Comparison of ENCODE assay signal across 8 mouse cellular contexts in genomic region chr8:107824640-107825039, GRCm38 (mm10).
DNase-seq lines count a peak whose midpoint lies in the region; ATAC-seq and TF ChIP-seq lines count a peak whose summit lies in the region.

No protein-coding gene starts in this region.

- H3K9me3 ChIP-seq in liver, embryonic 12.5 days (replicated peaks) = no peaks in the 10 kb centered on the region
- H3K9me3 ChIP-seq in liver, postnatal 0 days (ENCODE audit: low read length) = no peaks in the 10 kb centered on the region
- H3K9me3 ChIP-seq in hindbrain, embryonic 16.5 days (ENCODE audit: control insufficient read depth, low read length) = no peaks in the 10 kb centered on the region
- H3K9me3 ChIP-seq in neural tube, embryonic 12.5 days = no peaks in the 10 kb centered on the region

- no peak overlapping the region for H3K4me3 ChIP-seq in liver, embryonic 12.5 days
- no peak overlapping the region for H3K4me3 ChIP-seq in liver, postnatal 0 days (ENCODE audit: low read depth, low read length)
- peak overlapping the region; percentile 33 for H3K4me3 ChIP-seq in hindbrain, embryonic 16.5 days (ENCODE audit: low read length)
- peak overlapping the region; percentile 16 for H3K4me3 ChIP-seq in neural tube, embryonic 12.5 days

- no peaks in the 10 kb centered on the region for H3K36me3 ChIP-seq in liver, embryonic 12.5 days
- H3K36me3 ChIP-seq in liver, postnatal 0 days (replicated peaks; ENCODE audit: insufficient read depth, low read length) = no peaks in the 10 kb centered on the region
- H3K36me3 ChIP-seq in hindbrain, embryonic 16.5 days (ENCODE audit: control insufficient read depth, insufficient read depth, low read length) = no peaks in the 10 kb centered on the region
- H3K36me3 ChIP-seq in neural tube, embryonic 12.5 days = no peaks in the 10 kb centered on the region

- TF ChIP-seq CTCF in liver, postnatal 0 days (IDR thresholded peaks at IDR 0.05; ENCODE audit: low read depth) = no peak

- peak; percentile 11 for DNase-seq in adrenal gland, postnatal 14 days
- DNase-seq in adrenal gland, postnatal 4 days (ENCODE audit: low spot score in 2 of 2) = no peak
- DNase-seq in liver, postnatal 0 days = no peak
- no peak for DNase-seq in layer of hippocampus, adult 18-20 months (ENCODE audit: low spot score in 2 of 2)

- no peak for TF ChIP-seq EP300 in liver, postnatal 0 days (IDR thresholded peaks at IDR 0.05; ENCODE audit: low read depth)

- peak overlapping the region; percentile 39 for H3K4me2 ChIP-seq in liver, embryonic 12.5 days
- H3K4me2 ChIP-seq in liver, postnatal 0 days (ENCODE audit: low read depth, low read length) = no peak overlapping the region
- H3K4me2 ChIP-seq in hindbrain, embryonic 16.5 days (ENCODE audit: low read length) = peak overlapping the region; percentile 67
- H3K4me2 ChIP-seq in neural tube, embryonic 12.5 days (replicated peaks) = peak overlapping the region; percentile 55

- no peak overlapping the region for H3K9ac ChIP-seq in liver, embryonic 12.5 days
- H3K9ac ChIP-seq in liver, postnatal 0 days (replicated peaks) = no peak overlapping the region
- H3K9ac ChIP-seq in hindbrain, embryonic 16.5 days (ENCODE audit: low read depth, low read length) = peak overlapping the region; percentile 57
- H3K9ac ChIP-seq in neural tube, embryonic 12.5 days = peak overlapping the region; percentile 44; the same call in 1 of the 2 replicates

- H3K27ac ChIP-seq in liver, embryonic 12.5 days = no peak overlapping the region
- no peak overlapping the region for H3K27ac ChIP-seq in liver, postnatal 0 days (ENCODE audit: low read depth)
- peak overlapping the region; percentile 63; the same call in 1 of the 2 replicates for H3K27ac ChIP-seq in hindbrain, embryonic 16.5 days (ENCODE audit: low read depth, low read length)
- no peak overlapping the region for H3K27ac ChIP-seq in neural tube, embryonic 12.5 days

- no peak for ATAC-seq in liver, embryonic 12.5 days
- ATAC-seq in liver, postnatal 0 days = no peak
- no peak for ATAC-seq in hindbrain, embryonic 16.5 days
- no peak for ATAC-seq in neural tube, embryonic 12.5 days (ENCODE audit: low FRiP score, low read depth)
- ATAC-seq in monocyte, adult 5-6 weeks (replicated peaks; ENCODE audit: insufficient number of reproducible peaks, low FRiP score, low TSS enrichment, poor library complexity, severe bottlenecking) = no peak

- WGBS in liver, embryonic 12.5 days (ENCODE audit: insufficient replicate concordance) = 4% methylated on average over 14 of the region's 14 CpGs
- WGBS in liver, postnatal 0 days (ENCODE audit: insufficient replicate concordance) = 7% methylated on average over 14 of the region's 14 CpGs
- under 1% methylated on average over 14 of the region's 14 CpGs for WGBS in hindbrain, embryonic 16.5 days
- WGBS in neural tube, embryonic 12.5 days = under 1% methylated on average over 14 of the region's 14 CpGs

- H3K27me3 ChIP-seq in liver, embryonic 12.5 days (replicated peaks) = peaks cover 13% of the 10 kb centered on the region; the same call in 1 of the 2 replicates
- no peaks in the 10 kb centered on the region for H3K27me3 ChIP-seq in liver, postnatal 0 days (ENCODE audit: insufficient read depth, low read length)
- no peaks in the 10 kb centered on the region; the same call in 1 of the 2 replicates for H3K27me3 ChIP-seq in hindbrain, embryonic 16.5 days (replicated peaks; ENCODE audit: control insufficient read depth, insufficient read depth, low read length)
- H3K27me3 ChIP-seq in neural tube, embryonic 12.5 days (replicated peaks) = no peaks in the 10 kb centered on the region

- 0 out of 2 replicates have a peak, but pooled peaks cover 2% of the 10 kb centered on the region for H3K4me1 ChIP-seq in liver, embryonic 12.5 days
- H3K4me1 ChIP-seq in liver, postnatal 0 days (ENCODE audit: insufficient read depth) = no peaks in the 10 kb centered on the region
- peaks cover 9% of the 10 kb centered on the region for H3K4me1 ChIP-seq in hindbrain, embryonic 16.5 days (ENCODE audit: control insufficient read depth, insufficient read depth, low read depth, low read length)
- peaks cover 19% of the 10 kb centered on the region; the same call in 1 of the 2 replicates for H3K4me1 ChIP-seq in neural tube, embryonic 12.5 days

Comparison
In these comparisons a context has a peak if more than half of its experiments do, and no peak if none do; other contexts are left out.
1. H3K4me3 ChIP-seq: peak in hindbrain, embryonic 16.5 days (single experiment) and neural tube, embryonic 12.5 days (single experiment); none in liver, embryonic 12.5 days (single experiment) and liver, postnatal 0 days (single experiment).
2. H3K9ac ChIP-seq: peak in hindbrain, embryonic 16.5 days (single experiment) and neural tube, embryonic 12.5 days (single experiment); none in liver, embryonic 12.5 days (single experiment) and liver, postnatal 0 days (single experiment).